Mouse (Mus musculus): ENCODE results near the gene Ugt1a9.

DNA sequence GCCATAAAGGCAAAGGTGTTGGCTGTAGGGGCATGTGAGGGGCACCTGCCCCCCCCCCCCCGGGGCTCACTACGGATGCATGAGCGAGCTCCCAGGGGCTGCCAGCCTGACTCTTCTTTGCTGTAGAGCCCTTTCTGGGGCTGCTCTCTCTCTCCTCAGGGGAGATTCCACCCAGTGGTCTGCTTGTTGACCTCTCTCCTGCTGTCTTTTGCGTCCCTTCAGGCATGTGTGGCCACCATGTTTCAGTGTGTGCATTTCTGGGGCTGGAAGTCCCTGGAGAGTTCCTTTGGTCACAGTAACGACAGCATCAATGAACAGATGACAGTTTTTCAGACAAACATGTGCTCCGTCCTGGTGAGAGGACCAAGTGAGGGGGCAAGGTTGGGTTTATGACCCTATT lies 187.8 kb downstream of the Ugt1a9 start:
- no peak for TF ChIP-seq POLR2A (IDR thresholded peaks at IDR 0.05; ENCODE audit: insufficient read depth, low read depth, low read length)
- no peak for TF ChIP-seq CTCF (IDR thresholded peaks at IDR 0.05)
- TF ChIP-seq EP300 (IDR thresholded peaks at IDR 0.05; ENCODE audit: insufficient read depth, low read depth, low read length), result no peak
